Mouse (Mus musculus) MEL (cell line): Measurements from ENCODE around the gene Htr3b. TPM values are rescaled to one million over a fixed set of nuclear protein-coding genes. Genes with fewer than 3 reads are reported as not detected.

ENCODE experiments used
- DNase-seq: peaks from one replicate; pipeline ENCODE4 v3.0.0; 2011; ENCODE audit warnings: low read depth, low spot score
- H3K27ac ChIP-seq: 2 replicates; pipeline ENCODE4 v1.5.1; 2012; ENCODE audit warnings: low read depth, mild to moderate bottlenecking, control low read depth, low read length, moderate library complexity; ENCODE audit not compliant: control insufficient read depth
- H3K27me3 ChIP-seq, 2 experiments: fragments of 150-350 bp in 1 of 2; sonication (generic) in 1 of 2; 2 replicates each; pipeline ENCODE4 v1.6.1; 2012; ENCODE audit warnings: low read length in 2 of 2, mild to moderate bottlenecking in 2 of 2, improper control_type of control experiment in 1 of 2, moderate library complexity in 1 of 2; ENCODE audit not compliant: insufficient read depth in 2 of 2, control insufficient read depth in 1 of 2
- H3K36me3 ChIP-seq, 2 experiments: 2 replicates each; pipeline ENCODE4 v1.6.1; 2012 to 2014; ENCODE audit warnings: low read length in 2 of 2, improper control_type of control experiment in 1 of 2, inconsistent platforms in 1 of 2, mild to moderate bottlenecking in 1 of 2; ENCODE audit not compliant: insufficient read depth in 2 of 2, control insufficient read depth in 1 of 2
- H3K4me1 ChIP-seq, 2 experiments: fragments of 150-350 bp in 1 of 2; sonication (generic) in 1 of 2; 2 replicates each; pipeline ENCODE4 v1.6.1; 2012; ENCODE audit warnings: low read length in 2 of 2, improper control_type of control experiment in 1 of 2, mild to moderate bottlenecking in 1 of 2; ENCODE audit not compliant: insufficient read depth in 2 of 2, control insufficient read depth in 1 of 2
- H3K4me3 ChIP-seq, 2 experiments: fragments of 150-350 bp in 1 of 2; sonication (generic) in 1 of 2; 2 replicates each; pipeline ENCODE4 v1.5.1; 2012; ENCODE audit warnings: low read depth in 2 of 2, low read length in 2 of 2, mild to moderate bottlenecking in 2 of 2, moderate library complexity in 2 of 2, control low read depth in 1 of 2, improper control_type of control experiment in 1 of 2; ENCODE audit not compliant: control insufficient read depth in 1 of 2, insufficient read depth in 1 of 2
- H3K79me2 ChIP-seq: 2 replicates; pipeline ENCODE4 v1.6.1; 2012; ENCODE audit warnings: mild to moderate bottlenecking, low read length, moderate library complexity; ENCODE audit not compliant: control insufficient read depth, poor library complexity, insufficient read depth
- H3K9ac ChIP-seq: 2 replicates; pipeline ENCODE4 v1.6.1; 2012; ENCODE audit warnings: low read depth, mild to moderate bottlenecking, control low read depth, low read length, moderate library complexity; ENCODE audit not compliant: control insufficient read depth, poor library complexity, severe bottlenecking
- H3K9me3 ChIP-seq: fragments of 150-350 bp; sonication (generic); replicated peaks from 2 replicates; pipeline ENCODE4 v1.6.1; 2012; ENCODE audit warnings: mild to moderate bottlenecking, low read length, improper control_type of control experiment, moderate library complexity; ENCODE audit not compliant: insufficient read depth
- CTCF ChIP-seq, 3 experiments: IDR thresholded peaks in 2 of 3; conservative IDR thresholded peaks in 1 of 3; 2 replicates each; pipeline ENCODE4 v1.5.1; 2011 to 2012; ENCODE audit warnings: low read length in 3 of 3, low read depth in 2 of 3, mild to moderate bottlenecking in 2 of 3, improper control_type of control experiment in 1 of 3, inconsistent platforms in 1 of 3, mixed read lengths in 1 of 3, moderate library complexity in 1 of 3; ENCODE audit not compliant: control insufficient read depth in 1 of 3, insufficient read depth in 1 of 3, poor library complexity in 1 of 3, severe bottlenecking in 1 of 3
- E2F4 ChIP-seq: IDR thresholded peaks from 2 replicates; pipeline ENCODE4 v1.6.1; 2011; ENCODE audit warnings: low read depth, low read length, improper control_type of control experiment, borderline replicate concordance
- ETS1 ChIP-seq: IDR thresholded peaks from 2 replicates; pipeline ENCODE4 v1.6.1; 2012; ENCODE audit warnings: low read depth, mild to moderate bottlenecking, inconsistent platforms, low read length, improper control_type of control experiment, moderate library complexity
- GABPA ChIP-seq: IDR thresholded peaks from 2 replicates; pipeline ENCODE4 v1.6.1; 2012; ENCODE audit warnings: low read depth, mild to moderate bottlenecking, inconsistent platforms, low read length, improper control_type of control experiment, moderate library complexity
- GATA1 ChIP-seq: IDR thresholded peaks from 2 replicates; pipeline ENCODE4 v1.6.1; 2011; ENCODE audit warnings: low read depth, low read length, improper control_type of control experiment
- HCFC1 ChIP-seq: IDR thresholded peaks from 2 replicates; pipeline ENCODE4 v1.6.1; 2012; ENCODE audit warnings: low read depth, mild to moderate bottlenecking, inconsistent platforms, low read length, improper control_type of control experiment, moderate library complexity
- KAT2A ChIP-seq: conservative IDR thresholded peaks from 2 replicates; pipeline ENCODE4 v1.6.1; 2012; ENCODE audit warnings: low read depth, low read length, improper control_type of control experiment, inconsistent platforms
- MAX ChIP-seq: IDR thresholded peaks from 2 replicates; pipeline ENCODE4 v1.6.1; 2011; ENCODE audit warnings: low read length, improper control_type of control experiment
- NELFE ChIP-seq: IDR thresholded peaks from 2 replicates; pipeline ENCODE4 v1.6.1; 2011; ENCODE audit warnings: low read depth, low read length, improper control_type of control experiment
- NRF1 ChIP-seq: IDR thresholded peaks from 2 replicates; pipeline ENCODE4 v1.6.1; 2014; ENCODE audit warnings: low read depth, mild to moderate bottlenecking, inconsistent platforms, low read length, improper control_type of control experiment, moderate library complexity; ENCODE audit not compliant: poor library complexity, insufficient read depth, severe bottlenecking
- POLR2AphosphoS2 ChIP-seq: IDR thresholded peaks from 2 replicates; pipeline ENCODE4 v1.6.1; 2011; ENCODE audit warnings: low read length, improper control_type of control experiment
- RAD21 ChIP-seq: IDR thresholded peaks from 2 replicates; pipeline ENCODE4 v1.6.1; 2011; ENCODE audit warnings: mild to moderate bottlenecking, low read depth, low read length, improper control_type of control experiment
- RCOR1 ChIP-seq: IDR thresholded peaks from 2 replicates; pipeline ENCODE4 v1.6.1; 2012; ENCODE audit warnings: low read depth, mild to moderate bottlenecking, inconsistent platforms, low read length, improper control_type of control experiment
- SMC3 ChIP-seq: IDR thresholded peaks from 2 replicates; pipeline ENCODE4 v1.6.1; 2011; ENCODE audit warnings: low read depth, low read length, improper control_type of control experiment
- TAL1 ChIP-seq: IDR thresholded peaks from 2 replicates; pipeline ENCODE4 v1.6.1; 2012; ENCODE audit warnings: mild to moderate bottlenecking, inconsistent platforms, low read length, moderate library complexity, mixed read lengths
- TCF12 ChIP-seq: IDR thresholded peaks from 2 replicates; pipeline ENCODE4 v1.6.1; 2014; ENCODE audit warnings: low read depth, mild to moderate bottlenecking, inconsistent platforms, low read length, improper control_type of control experiment, moderate library complexity
- USF2 ChIP-seq, 2 experiments: IDR thresholded peaks; 2 replicates each; pipeline ENCODE4 v1.6.1; 2011 to 2012; ENCODE audit warnings: improper control_type of control experiment in 2 of 2, low read length in 2 of 2, borderline replicate concordance in 1 of 2, inconsistent platforms in 1 of 2, low read depth in 1 of 2, mild to moderate bottlenecking in 1 of 2; ENCODE audit not compliant: insufficient read depth in 1 of 2
- ZKSCAN1 ChIP-seq: IDR thresholded peaks from 2 replicates; pipeline ENCODE4 v1.6.1; 2012; ENCODE audit warnings: low read depth, mild to moderate bottlenecking, inconsistent platforms, low read length, improper control_type of control experiment, moderate library complexity
- polyA plus RNA-seq, 2 experiments: library from polyadenylated mRNA; stranded (reverse) in 1 of 2; unstranded in 1 of 2; fragments of >175 nt in 1 of 2; fragments of >200 nt in 1 of 2; gene quantifications; 2 replicates each; pipeline versions ENCODE4 v1.2.1 to v1.2.4; 2012; ENCODE audit warnings: low replicate concordance in 2 of 2, low read depth in 1 of 2; ENCODE audit not compliant: insufficient read length in 2 of 2, insufficient read depth in 1 of 2, missing spikeins in 1 of 2
- total RNA-seq: library from RNA; depleted of rRNA; stranded (reverse); fragments of 300-350 nt; gene quantifications from 2 replicates; pipeline ENCODE4 v1.2.3, GENCODE M21; 2012

Gene Htr3b
- total and polyA plus RNA-seq, 3 experiments: not detected

GRCm38 (mm10) chr9:48895819-48896536 lies 68.8 kb downstream of the Htr3b start:
- Histone ChIP-seq H3K27ac (no peak overlapping the region), H3K9me3 (no peaks in the 10 kb centered on the region), H3K79me2 (no peaks in the 10 kb centered on the region), H3K4me3 (no peak overlapping the region), H3K9ac (no peak overlapping the region), H3K36me3 (no peaks in the 10 kb centered on the region), H3K4me1 (no peaks in the 10 kb centered on the region), H3K27me3 (no peaks in the 10 kb centered on the region; a peak in 1 of 4 replicates)
- DNase-seq: no peak
- TF ChIP-seq NRF1: no peak
- TF ChIP-seq E2F4: no peak
- no peak for TF ChIP-seq SMC3
- no peak for TF ChIP-seq TCF12
- no peak for TF ChIP-seq USF2 (IDR thresholded peaks at IDR 0.05; ENCODE audit: borderline replicate concordance in 1 of 2, insufficient read depth in 1 of 2, low read depth in 1 of 2, low read length in 2 of 2)
- TF ChIP-seq GATA1: no peak
- TF ChIP-seq POLR2AphosphoS2: no peak
- no peak for TF ChIP-seq HCFC1

- Histone ChIP-seq H3K9ac (no peak overlapping the region), H3K9me3 (no peaks in the 10 kb centered on the region), H3K27ac (no peak overlapping the region), H3K27me3 (no peaks in the 10 kb centered on the region; a peak in 1 of 4 replicates), H3K4me3 (no peak overlapping the region), H3K36me3 (no peaks in the 10 kb centered on the region), H3K4me1 (no peaks in the 10 kb centered on the region), H3K79me2 (no peaks in the 10 kb centered on the region)
- TF ChIP-seq NELFE: no peak
- TF ChIP-seq HCFC1: no peak
- no peak for TF ChIP-seq GATA1
- TF ChIP-seq TAL1: no peak
- no peak for TF ChIP-seq ZKSCAN1
- TF ChIP-seq RCOR1: no peak
- no peak for TF ChIP-seq RAD21
- no peak for TF ChIP-seq CTCF (IDR thresholded peaks at IDR 0.05 in 2 of 3, conservative IDR thresholded peaks at IDR 0.05 in 1 of 3; ENCODE audit: control insufficient read depth in 1 of 3, insufficient read depth in 1 of 3, low read depth in 2 of 3, low read length in 3 of 3, poor library complexity in 1 of 3, severe bottlenecking in 1 of 3)
- no peak for TF ChIP-seq MAX
- no peak for TF ChIP-seq GABPA
- no peak for TF ChIP-seq ETS1
- TF ChIP-seq KAT2A: no peak
- DNase-seq: no peak
Observed at GRCm38 (mm10) chr9:48894755-48895154, 70.0 kb downstream of the Htr3b start.
